Mouse (Mus musculus): ENCODE results near the gene Sult1b1. TPM values are rescaled to one million over a fixed set of nuclear protein-coding genes. Genes with fewer than 3 reads are reported as not detected.
"Not testable (repeated sequence)": the region's sequence is repeated elsewhere in the genome, so short reads cannot be mapped to it uniquely, and the experiment has no call there.

Gene Sult1b1
- polyA plus RNA-seq, 1 experiment from 2014 or later: not detected

- H3K4me1 ChIP-seq; DNase-seq (ENCODE audit: extremely low spot score, low spot score); H3K4me3 ChIP-seq; H3K27ac ChIP-seq; H3K27me3 ChIP-seq (ENCODE audit: poor library complexity, severe bottlenecking); H3K9me3 ChIP-seq; H3K36me3 ChIP-seq (replicated peaks): not testable (repeated sequence)
- WGBS: 92% methylated on average over 2 of the region's 2 CpGs
Observed at GRCm38 (mm10) chr5:87523561-87523960, 14.4 kb downstream of the Sult1b1 start.

DNA sequence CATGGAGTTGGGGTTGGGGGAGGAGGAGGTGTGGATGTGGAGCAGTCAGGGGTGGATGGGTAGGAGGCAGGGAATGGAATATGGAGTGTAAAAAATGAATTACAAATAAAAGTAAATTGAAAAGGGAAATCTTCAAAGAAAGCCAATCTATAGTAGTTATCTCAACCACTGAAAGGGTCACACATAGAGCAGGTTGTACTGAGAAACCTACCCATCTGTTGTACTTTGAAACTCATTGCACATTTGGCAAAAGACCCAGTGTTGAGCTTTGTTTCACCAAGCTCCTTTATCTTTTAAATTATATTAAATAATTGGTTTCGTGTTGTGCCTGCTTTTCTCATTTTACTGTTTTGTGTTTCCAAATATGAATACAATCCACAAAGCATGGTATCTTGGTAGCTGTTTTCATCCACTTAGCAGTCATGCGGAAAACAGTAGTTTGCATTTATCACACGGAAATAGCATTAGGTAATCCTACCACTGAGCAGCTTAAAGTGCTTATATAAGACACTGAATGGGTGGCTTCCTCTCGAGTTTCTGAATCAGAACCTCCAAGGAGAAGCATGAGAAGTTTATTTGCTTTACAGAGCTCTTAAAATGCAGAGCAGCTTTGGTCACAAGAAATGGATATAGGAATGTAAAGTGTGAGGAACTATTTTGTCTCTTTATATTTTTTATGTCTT is 32.1 kb downstream of the Sult1b1 start:
- 48% methylated on average over 4 of the region's 4 CpGs for WGBS
- H3K36me3 ChIP-seq (replicated peaks): no peaks in the 10 kb centered on the region
- H3K27me3 ChIP-seq (ENCODE audit: poor library complexity, severe bottlenecking): no peaks in the 10 kb centered on the region
- DNase-seq (ENCODE audit: extremely low spot score, low spot score): no peak
- H3K4me3 ChIP-seq: no peak overlapping the region
- H3K9me3 ChIP-seq: no peaks in the 10 kb centered on the region
- H3K4me1 ChIP-seq: peaks cover 3% of the 10 kb centered on the region
- no peak overlapping the region for H3K27ac ChIP-seq

- no peaks in the 10 kb centered on the region for H3K27me3 ChIP-seq (ENCODE audit: poor library complexity, severe bottlenecking)
- H3K27ac ChIP-seq: no peak overlapping the region
- H3K4me1 ChIP-seq: peaks cover 3% of the 10 kb centered on the region
- no peak overlapping the region for H3K4me3 ChIP-seq
- 49% methylated on average over 1 of the region's 1 CpGs for WGBS
- no peak for DNase-seq (ENCODE audit: extremely low spot score, low spot score)
- H3K36me3 ChIP-seq (replicated peaks): no peaks in the 10 kb centered on the region
- H3K9me3 ChIP-seq: no peaks in the 10 kb centered on the region
Observed at GRCm38 (mm10) chr5:87502687-87503086, 35.3 kb downstream of the Sult1b1 start.

GRCm38 (mm10) chr5:87499341-87499740 is 38.7 kb downstream of the Sult1b1 start:
- no peaks in the 10 kb centered on the region for H3K36me3 ChIP-seq (replicated peaks)
- H3K27ac ChIP-seq: no peak overlapping the region
- DNase-seq (ENCODE audit: extremely low spot score, low spot score): no peak
- H3K9me3 ChIP-seq: no peaks in the 10 kb centered on the region
- H3K27me3 ChIP-seq (ENCODE audit: poor library complexity, severe bottlenecking): no peaks in the 10 kb centered on the region
- H3K4me1 ChIP-seq: peaks cover 3% of the 10 kb centered on the region
- H3K4me3 ChIP-seq: no peak overlapping the region

DNA sequence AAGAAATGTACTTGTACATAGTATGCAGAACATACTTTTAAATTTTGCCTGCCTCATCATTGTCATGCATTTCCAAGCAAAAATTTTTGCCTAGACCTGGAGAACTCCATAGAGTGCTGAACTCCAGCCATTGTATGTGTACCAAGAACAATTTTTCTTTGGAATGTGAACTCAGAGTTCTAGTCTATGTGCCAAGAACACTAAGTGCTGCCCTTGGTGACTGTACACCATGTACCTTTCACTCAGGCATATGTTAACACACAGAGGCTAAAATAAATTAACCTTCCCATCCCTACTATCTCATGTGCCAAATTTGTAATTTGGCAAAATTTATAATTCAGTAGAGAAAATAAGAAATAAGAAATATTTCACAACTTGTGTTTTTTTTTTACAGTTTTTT is 39.1 kb downstream of the Sult1b1 start:
- no peak for DNase-seq (ENCODE audit: extremely low spot score, low spot score)
- Histone ChIP-seq H3K27me3 (ENCODE audit: poor library complexity, severe bottlenecking) (no peaks in the 10 kb centered on the region), H3K9me3 (no peaks in the 10 kb centered on the region), H3K36me3 (replicated peaks) (no peaks in the 10 kb centered on the region), H3K27ac (no peak overlapping the region), H3K4me3 (no peak overlapping the region), H3K4me1 (peaks cover 3% of the 10 kb centered on the region)

- DNase-seq (ENCODE audit: extremely low spot score, low spot score): no peak
- Histone ChIP-seq H3K9me3 (no peaks in the 10 kb centered on the region), H3K4me1 (no peaks in the 10 kb centered on the region), H3K4me3 (no peak within 1 kb of the TSS), H3K27ac (no peak within 1 kb of the TSS), H3K36me3 (replicated peaks) (no peaks in the 10 kb centered on the region), H3K27me3 (ENCODE audit: poor library complexity, severe bottlenecking) (no peaks in the 10 kb centered on the region)
- 96% methylated on average over 1 of the region's 1 CpGs for WGBS
Observed at GRCm38 (mm10) chr5:87490771-87491170, 47.2 kb downstream of the Sult1b1 start, which contains the start of gene Ugt2a1. Gene Ugt2a1, minus strand, starts transcription at chr5:87490871.

DNA sequence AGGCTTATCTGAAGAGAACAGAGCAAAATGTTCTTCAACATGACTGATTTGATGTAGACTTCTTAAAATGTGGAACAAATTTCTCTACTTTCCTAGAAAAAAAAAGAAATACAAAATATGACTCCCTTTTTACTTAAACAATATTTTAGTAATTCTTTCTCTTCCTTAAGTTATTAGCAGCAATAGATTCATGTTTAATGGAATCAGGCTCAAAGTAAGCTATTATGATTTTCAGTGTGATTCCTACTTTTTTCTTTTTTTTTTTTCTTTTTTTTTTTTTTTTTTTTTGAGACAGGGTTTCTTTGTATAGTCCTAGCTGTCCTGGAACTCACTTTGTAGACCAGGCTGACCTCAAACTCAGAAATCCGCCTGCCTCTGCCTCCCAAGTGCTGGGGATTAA is 51.3 kb downstream of the Sult1b1 start, which contains the start of gene Gm43638:
Gene Gm43638, minus strand, starts transcription at position 101 of the 400 bp plus-strand sequence.
- WGBS: 95% methylated on average over 1 of the region's 1 CpGs
- H3K36me3 ChIP-seq (replicated peaks); H3K27ac ChIP-seq: not testable (repeated sequence)

DNA sequence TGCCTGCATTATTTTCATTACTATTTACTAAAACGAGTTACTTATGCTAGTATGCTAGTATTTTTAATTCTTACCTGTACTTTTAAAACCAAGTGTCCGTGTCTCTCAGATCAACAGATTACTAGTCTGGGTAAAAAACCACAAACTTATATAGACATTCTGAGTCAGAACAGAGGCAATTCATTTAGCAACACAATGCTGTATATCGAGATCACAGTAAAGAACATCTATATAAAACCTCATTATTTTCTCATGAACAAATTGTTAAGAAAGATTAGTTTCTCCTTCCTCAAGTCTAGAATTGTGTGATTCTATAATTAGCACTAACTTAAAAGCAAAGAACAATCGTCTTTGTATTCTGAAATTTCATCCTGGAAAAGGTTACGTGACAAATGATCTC is 55.8 kb downstream of the Sult1b1 start, which contains the start of gene Ugt2a2:
Gene Ugt2a2, minus strand, starts transcription at position 101 of the 400 bp plus-strand sequence.
- Histone ChIP-seq H3K36me3 (replicated peaks) (no peaks in the 10 kb centered on the region), H3K4me3 (no peak within 1 kb of the TSS), H3K27me3 (ENCODE audit: poor library complexity, severe bottlenecking) (no peaks in the 10 kb centered on the region), H3K4me1 (no peaks in the 10 kb centered on the region), H3K27ac (no peak within 1 kb of the TSS), H3K9me3 (no peaks in the 10 kb centered on the region)
- 85% methylated on average over 5 of the region's 5 CpGs for WGBS
- DNase-seq (ENCODE audit: extremely low spot score, low spot score): no peak

More for the DNA sequence above, 51.3 kb downstream of the Sult1b1 start, which contains the start of gene Gm43638:
- H3K4me3 ChIP-seq; DNase-seq (ENCODE audit: extremely low spot score, low spot score); H3K9me3 ChIP-seq; H3K4me1 ChIP-seq; H3K27me3 ChIP-seq (ENCODE audit: poor library complexity, severe bottlenecking): not testable (repeated sequence)

Other genes with a start within 250 kb of the Sult1b1 start
- gene Ugt2a3, start 201.0 kb downstream of the Sult1b1 start, polyA plus RNA-seq (2016; fragmentation: Nextera tagmentation; extraction: Ambion mirVana): 0.07 TPM in 1 of 2 replicates, not detected in the other
- gene Ugt2b38, start 114.0 kb downstream of the Sult1b1 start, polyA plus RNA-seq (2016; fragmentation: Nextera tagmentation; extraction: Ambion mirVana): 0.07 TPM in 1 of 2 replicates, not detected in the other
- not detected in 2 replicates for gene Ugt2a2, start 55.9 kb downstream of the Sult1b1 start, polyA plus RNA-seq (2016; fragmentation: Nextera tagmentation; extraction: Ambion mirVana)
- not detected in 2 replicates for gene Gm43638, start 51.4 kb downstream of the Sult1b1 start, polyA plus RNA-seq (2016; fragmentation: Nextera tagmentation; extraction: Ambion mirVana)
- gene Ugt2a1, start 47.3 kb downstream of the Sult1b1 start, polyA plus RNA-seq (2016; fragmentation: Nextera tagmentation; extraction: Ambion mirVana): not detected in 2 replicates
- gene Sult1d1, start 30.8 kb upstream of the Sult1b1 start, polyA plus RNA-seq (2016; fragmentation: Nextera tagmentation; extraction: Ambion mirVana): not detected in 2 replicates
- gene Sult1e1, start 53.4 kb upstream of the Sult1b1 start, polyA plus RNA-seq (2016; fragmentation: Nextera tagmentation; extraction: Ambion mirVana): 1.0 and 1.7 TPM in 2 replicates
- not detected in 2 replicates for gene Csn1s1, start 128.0 kb upstream of the Sult1b1 start, polyA plus RNA-seq (2016; fragmentation: Nextera tagmentation; extraction: Ambion mirVana)
- not detected in 2 replicates for gene Csn2, start 161.4 kb upstream of the Sult1b1 start, polyA plus RNA-seq (2016; fragmentation: Nextera tagmentation; extraction: Ambion mirVana)
- gene Csn1s2a, start 236.4 kb upstream of the Sult1b1 start, polyA plus RNA-seq (2016; fragmentation: Nextera tagmentation; extraction: Ambion mirVana): not detected in 2 replicates

All from forebrain, embryonic 10.5 days (tissue).